Mouse (Mus musculus): ENCODE measurements around the gene Clp1. TPM values are rescaled to one million over a fixed set of nuclear protein-coding genes. Genes with fewer than 3 reads are reported as not detected.
"Not testable (repeated sequence)": the region's sequence is repeated elsewhere in the genome, so short reads cannot be mapped to it uniquely, and the experiment has no call there.

The Clp1 gene
- total RNA-seq, 2 experiments from 2014 or later = 8.1 to 8.8 TPM

DNA sequence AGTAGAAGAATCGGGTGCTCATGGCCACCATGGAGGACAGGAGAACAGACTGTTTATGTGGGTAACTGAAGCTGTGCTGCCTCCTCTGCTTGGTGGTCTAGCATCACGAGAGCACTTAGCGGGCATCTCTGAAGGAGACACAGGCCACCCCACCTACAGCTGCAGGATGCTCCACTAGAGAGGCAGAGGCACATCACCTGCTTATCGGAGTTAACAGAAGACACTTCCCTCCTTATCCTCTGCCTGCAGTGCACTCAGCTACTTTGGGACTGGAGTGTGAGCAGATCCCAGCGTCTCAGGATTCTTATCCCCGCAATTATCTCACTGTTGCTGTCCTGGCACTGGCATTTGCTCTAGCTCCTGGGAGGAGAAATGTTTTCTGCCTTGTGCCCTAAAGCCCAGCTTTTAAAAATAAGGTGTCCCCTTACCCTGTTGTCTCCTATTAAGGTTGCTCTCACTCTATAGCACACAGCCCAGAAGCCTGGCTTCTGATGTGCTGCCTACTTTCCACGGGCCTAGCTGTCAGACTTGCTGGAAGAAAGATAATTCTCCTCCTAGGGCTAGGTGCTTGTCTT is 8.3 kb upstream of the Clp1 start:
- Histone ChIP-seq H3K4me3 (peak overlapping the region; percentile 80), H3K27ac (peak overlapping the region; percentile 98)
- no peak for DNase-seq (ENCODE audit: low spot score in 2 of 2)
- no peak for TF ChIP-seq CTCF (conservative IDR thresholded peaks at IDR 0.05)

DNA sequence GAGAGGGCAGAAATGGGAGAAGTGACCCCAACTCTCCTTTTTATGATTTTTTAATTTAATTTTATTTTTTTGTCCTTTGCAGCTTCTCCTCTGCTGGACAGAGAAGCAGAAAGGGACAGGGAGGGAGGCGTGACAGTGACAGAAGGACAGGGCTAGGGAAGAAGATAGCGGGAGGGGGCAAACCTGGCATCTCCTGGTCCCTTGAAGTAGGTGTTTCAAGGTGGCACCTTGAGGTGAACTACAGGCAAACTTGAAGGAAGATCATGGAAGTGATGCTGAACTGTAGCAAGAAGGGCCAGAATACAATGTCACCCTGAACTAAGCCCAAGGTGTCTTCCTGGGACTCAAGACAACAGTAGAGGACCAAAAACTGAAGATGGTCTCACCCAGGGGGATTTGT is 7.8 kb upstream of the Clp1 start:
- no peak for DNase-seq (ENCODE audit: low spot score in 2 of 2)
- Histone ChIP-seq H3K4me3 (peak overlapping the region; percentile 80), H3K27ac (peak overlapping the region; percentile 98)
- TF ChIP-seq CTCF (conservative IDR thresholded peaks at IDR 0.05) = no peak

DNA sequence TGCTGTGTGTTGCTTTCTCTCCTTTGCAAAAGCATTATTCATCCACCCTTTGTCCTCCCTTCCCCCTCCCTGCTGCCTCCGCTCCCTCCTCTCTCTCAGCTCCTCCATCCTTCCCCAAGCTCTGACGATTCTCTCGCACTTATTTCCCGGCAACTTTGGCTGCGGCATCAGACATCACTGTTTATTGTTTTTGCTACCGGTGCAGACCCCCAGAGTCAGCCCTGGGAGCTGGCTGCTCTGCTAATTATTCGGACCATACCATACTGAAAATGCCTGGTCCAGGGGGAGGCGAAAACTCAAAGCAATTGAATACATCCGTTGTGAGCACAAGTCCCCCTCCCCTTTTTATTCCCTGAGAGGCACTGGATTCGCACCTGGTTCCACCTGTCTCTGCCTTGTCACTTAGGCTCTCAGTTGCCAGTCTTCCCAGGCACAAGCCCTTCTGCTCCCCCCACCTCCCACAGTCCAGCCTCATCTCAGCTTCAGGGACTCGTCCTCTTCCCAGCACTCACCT is 7.3 kb upstream of the Clp1 start:
- TF ChIP-seq CTCF (conservative IDR thresholded peaks at IDR 0.05) = no peak
- Histone ChIP-seq H3K4me3 (peak overlapping the region; percentile 80), H3K27ac (peak overlapping the region; percentile 98)
- no peak for DNase-seq (ENCODE audit: low spot score in 2 of 2)

DNA sequence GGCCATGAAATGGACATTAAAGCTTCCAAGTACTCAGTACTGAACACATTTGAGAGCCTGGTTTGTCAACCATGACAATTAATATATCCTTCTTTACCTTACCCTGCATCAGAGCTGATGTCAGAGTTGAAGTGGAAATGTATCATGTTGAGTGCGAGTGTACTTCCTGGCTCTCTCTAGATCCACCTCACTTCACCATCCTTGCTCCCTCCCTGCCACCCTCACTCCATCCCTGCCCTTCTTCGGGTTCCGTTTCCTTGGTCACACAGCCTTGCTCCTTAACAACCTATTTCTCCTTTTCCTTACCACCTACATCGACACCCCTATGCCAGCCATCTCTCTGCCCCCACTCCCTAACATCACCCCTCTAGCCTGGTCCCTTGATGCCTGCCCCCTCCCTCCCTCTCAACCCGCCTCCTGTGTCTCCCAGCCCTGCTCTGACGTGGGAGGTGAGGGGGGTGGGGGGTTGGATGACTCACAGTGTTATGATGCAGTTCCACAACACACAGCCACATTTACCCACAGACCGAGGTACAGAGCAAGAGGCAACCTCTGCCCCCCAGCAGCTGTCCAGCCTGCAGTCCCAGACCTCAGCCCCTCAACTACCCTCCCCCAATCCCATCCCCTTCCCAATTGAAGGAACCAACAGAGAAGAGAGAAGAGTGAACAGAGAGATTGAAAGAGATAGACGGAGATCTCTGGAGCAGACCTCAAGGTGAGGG is 6.6 kb upstream of the Clp1 start, which contains the start of gene Ypel4:
Ypel4 (plus strand) TSS at position 480 of the 722 bp plus-strand sequence.
- H3K4me3 ChIP-seq = peak within 1 kb of the TSS; percentile 80
- TF ChIP-seq CTCF (conservative IDR thresholded peaks at IDR 0.05) = no peak
- DNase-seq (ENCODE audit: low spot score in 2 of 2) = peak; percentile 82 to 84
- H3K27ac ChIP-seq = peak within 1 kb of the TSS; percentile 98

GRCm38 (mm10) chr2:84732394-84732793 is 5.2 kb upstream of the Clp1 start:
- Histone ChIP-seq H3K4me3 (no peak overlapping the region), H3K27ac (no peak overlapping the region)
- TF ChIP-seq CTCF (conservative IDR thresholded peaks at IDR 0.05) = no peak
- DNase-seq (ENCODE audit: low spot score in 2 of 2) = no peak

- Histone ChIP-seq H3K4me3 (no peak overlapping the region), H3K27ac (no peak overlapping the region)
- no peak for TF ChIP-seq CTCF (conservative IDR thresholded peaks at IDR 0.05)
- DNase-seq (ENCODE audit: low spot score in 2 of 2) = no peak
Measured at GRCm38 (mm10) chr2:84731206-84731605, 4.1 kb upstream of the Clp1 start.

GRCm38 (mm10) chr2:84728191-84728590 is 1.0 kb upstream of the Clp1 start:
- not testable (repeated sequence) for DNase-seq (ENCODE audit: low spot score in 2 of 2); H3K4me3 ChIP-seq; H3K27ac ChIP-seq

DNA sequence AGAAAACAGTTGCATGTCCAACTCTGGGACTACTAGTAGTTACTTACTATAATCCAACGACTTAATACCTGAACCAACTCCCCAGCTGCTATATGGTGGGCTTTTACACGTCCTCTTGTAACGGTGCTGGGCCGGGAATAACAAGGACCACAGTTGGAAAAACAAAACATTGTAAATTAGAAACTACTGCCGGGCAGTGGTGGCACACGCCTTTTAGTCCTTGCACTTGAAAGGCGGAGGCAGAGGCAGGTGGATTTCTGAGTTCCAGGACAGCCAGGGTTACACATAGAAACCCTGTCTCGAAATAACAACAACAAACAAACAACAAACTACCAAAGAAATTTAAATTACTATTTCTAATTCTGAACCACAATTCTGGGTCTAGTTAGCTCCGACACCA is 434 bp downstream of the Clp1 start:
- DNase-seq (ENCODE audit: low spot score in 2 of 2) = no peak
- TF ChIP-seq CTCF (conservative IDR thresholded peaks at IDR 0.05) = no peak
- peak overlapping the region; percentile 89 for H3K4me3 ChIP-seq
- H3K27ac ChIP-seq = peak overlapping the region; percentile 90

GRCm38 (mm10) chr2:84725770-84726169 is 1.4 kb downstream of the Clp1 start:
- H3K27ac ChIP-seq = no peak overlapping the region
- peak overlapping the region; percentile 89; the same call in 1 of the 2 replicates for H3K4me3 ChIP-seq
- no peak for TF ChIP-seq CTCF (conservative IDR thresholded peaks at IDR 0.05)
- DNase-seq (ENCODE audit: low spot score in 2 of 2) = no peak

GRCm38 (mm10) chr2:84723856-84724255 is 3.3 kb downstream of the Clp1 start:
- no peak overlapping the region for H3K27ac ChIP-seq
- DNase-seq (ENCODE audit: low spot score in 2 of 2) = no peak
- no peak overlapping the region for H3K4me3 ChIP-seq
- TF ChIP-seq CTCF (conservative IDR thresholded peaks at IDR 0.05) = no peak

GRCm38 (mm10) chr2:84721182-84721581 is 6.0 kb downstream of the Clp1 start:
- no peak for TF ChIP-seq CTCF (conservative IDR thresholded peaks at IDR 0.05)
- DNase-seq (ENCODE audit: low spot score in 2 of 2) = no peak
- H3K4me3 ChIP-seq = no peak overlapping the region
- H3K27ac ChIP-seq = no peak overlapping the region

DNA sequence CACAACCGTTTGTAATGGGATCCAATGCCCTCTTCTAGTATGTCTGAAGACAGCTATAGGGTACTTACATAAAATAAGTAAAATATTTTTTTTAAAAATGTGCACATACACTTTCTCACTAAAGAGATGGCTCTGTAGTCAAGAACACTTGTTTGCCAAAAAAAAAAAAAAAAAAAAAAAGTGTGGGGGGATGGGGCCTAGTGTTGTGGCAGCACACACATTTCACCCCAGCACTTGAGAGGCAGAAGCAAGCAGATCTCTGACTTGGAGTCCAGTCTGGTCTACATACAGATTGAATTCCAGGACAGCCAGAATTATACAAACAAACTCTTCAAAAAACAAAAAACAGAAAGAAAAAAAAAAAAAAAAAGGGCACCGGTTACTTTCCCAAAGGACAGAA is 6.4 kb downstream of the Clp1 start:
- Histone ChIP-seq H3K4me3 (no peak overlapping the region), H3K27ac (no peak overlapping the region)
- TF ChIP-seq CTCF (conservative IDR thresholded peaks at IDR 0.05) = no peak
- no peak for DNase-seq (ENCODE audit: low spot score in 2 of 2)

GRCm38 (mm10) chr2:84717357-84717756 is 9.8 kb downstream of the Clp1 start:
- TF ChIP-seq CTCF (conservative IDR thresholded peaks at IDR 0.05) = no peak
- no peak for DNase-seq (ENCODE audit: low spot score in 2 of 2)
- H3K27ac ChIP-seq = no peak overlapping the region
- H3K4me3 ChIP-seq = no peak overlapping the region

Measured in layer of hippocampus, adult 2 months (tissue).